Mouse (Mus musculus) layer of hippocampus, postnatal 36 days (tissue): ENCODE results near the gene Pacsin1. TPM values are rescaled to one million over a fixed set of nuclear protein-coding genes. Genes with fewer than 3 reads are reported as not detected.

Source experiments
- DNase-seq, 2 experiments: peaks; one replicate each; pipeline ENCODE4 v3.0.0; 2022
- total RNA-seq, 2 experiments: library from RNA; stranded (reverse); gene quantifications; 2 replicates each; pipeline ENCODE4 v1.2.3; 2021

Pacsin1 gene
- total RNA-seq, 2 experiments from 2014 or later: 310 to 319 TPM

DNA sequence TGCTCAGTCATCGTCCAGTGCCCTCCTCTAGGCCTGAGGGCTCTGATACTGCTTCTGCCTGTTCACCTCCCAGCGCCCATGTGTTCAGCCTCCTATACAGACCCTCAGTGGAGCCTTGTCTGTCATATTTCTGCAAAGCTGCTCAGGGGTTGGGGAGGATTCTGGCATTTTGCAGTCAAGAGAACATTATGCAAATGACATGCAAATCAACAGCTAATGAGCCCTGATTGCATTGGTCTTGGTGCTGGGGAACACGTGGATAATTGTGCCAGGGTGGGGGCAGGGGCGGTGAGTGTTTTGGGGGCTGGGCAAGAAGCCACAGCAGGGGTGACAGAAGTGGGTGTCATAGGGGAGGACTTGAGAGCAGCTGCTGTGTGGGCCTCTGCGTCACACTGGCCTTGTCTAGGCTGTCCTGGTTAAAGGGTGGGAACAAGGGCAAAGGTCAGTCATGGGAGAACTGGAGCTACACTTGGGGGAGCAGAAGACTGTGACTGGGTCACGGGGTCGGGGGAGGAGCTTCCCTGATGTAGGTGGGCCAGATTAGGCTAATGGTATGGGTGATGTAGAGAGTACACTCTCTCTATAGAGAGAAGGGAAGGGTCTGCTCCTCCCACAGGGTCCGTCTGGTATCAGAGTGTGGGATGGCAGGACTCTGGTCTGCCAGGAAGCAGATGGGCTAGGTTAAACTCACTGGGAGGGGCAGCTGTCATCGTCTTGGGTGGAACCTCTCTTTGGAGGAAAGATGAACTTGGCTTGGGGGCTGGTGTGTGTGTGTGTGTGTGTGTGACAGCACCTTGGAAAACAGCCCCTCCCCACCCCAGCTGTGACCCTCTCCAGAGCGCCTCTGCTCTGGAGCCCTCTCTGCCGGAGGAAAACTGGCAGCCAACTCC is 23.9 kb downstream of the Pacsin1 start:
- peak in 1 of 2 experiments; percentile 38 for DNase-seq

DNA sequence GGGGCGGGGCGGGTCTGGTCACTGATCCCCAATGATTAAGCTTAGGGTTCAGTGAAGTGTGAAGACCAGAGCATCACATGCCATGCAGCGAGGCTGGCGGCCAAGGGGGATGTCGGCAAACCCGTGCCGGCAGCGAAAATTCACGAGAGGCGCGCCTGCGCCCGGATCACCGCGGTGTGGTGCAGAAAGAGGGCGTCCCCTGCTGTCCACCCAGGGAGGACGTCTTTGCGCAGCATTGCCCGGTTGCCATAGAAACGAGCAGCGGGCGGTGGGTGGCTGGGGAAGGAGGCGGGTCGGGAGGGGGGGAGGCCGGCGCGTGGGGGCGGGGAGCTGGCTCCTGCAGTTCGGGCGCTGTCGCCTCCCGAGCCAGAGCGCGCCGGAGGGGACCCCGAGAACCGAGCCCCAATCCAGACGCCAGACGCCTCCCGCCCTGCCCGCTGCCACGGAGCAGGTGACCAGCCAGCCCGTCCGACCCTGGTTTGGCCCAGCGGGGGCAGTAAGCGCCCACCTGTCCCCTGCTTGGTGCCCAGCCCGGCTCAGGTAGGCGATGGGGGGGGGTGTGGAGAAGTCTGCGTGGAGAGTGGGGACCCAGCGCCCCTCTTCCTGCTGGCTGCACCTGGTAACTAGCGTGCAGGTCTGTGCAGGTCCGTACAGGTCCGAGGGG is 29.7 kb downstream of the Pacsin1 start:
- DNase-seq: peak; percentile 77 to 85

DNA sequence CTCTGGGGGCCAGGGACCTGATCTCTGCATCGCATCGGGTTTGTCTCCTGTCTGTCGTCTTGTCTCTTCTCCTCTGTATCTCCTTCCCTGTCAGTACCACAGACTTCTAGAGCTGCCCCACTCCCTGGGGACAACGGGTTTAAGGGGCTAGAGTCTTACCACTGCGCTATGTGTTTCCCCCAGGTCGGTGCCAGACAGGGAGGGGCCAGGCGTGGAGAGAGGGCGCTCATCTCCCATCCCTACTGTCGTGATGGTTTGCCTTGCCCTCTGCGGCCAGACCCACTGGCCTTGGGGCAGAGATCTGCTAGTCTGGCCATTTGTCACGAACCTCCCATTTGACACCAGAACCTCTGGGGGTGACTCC is 30.2 kb downstream of the Pacsin1 start:
- no peak for DNase-seq

DNA sequence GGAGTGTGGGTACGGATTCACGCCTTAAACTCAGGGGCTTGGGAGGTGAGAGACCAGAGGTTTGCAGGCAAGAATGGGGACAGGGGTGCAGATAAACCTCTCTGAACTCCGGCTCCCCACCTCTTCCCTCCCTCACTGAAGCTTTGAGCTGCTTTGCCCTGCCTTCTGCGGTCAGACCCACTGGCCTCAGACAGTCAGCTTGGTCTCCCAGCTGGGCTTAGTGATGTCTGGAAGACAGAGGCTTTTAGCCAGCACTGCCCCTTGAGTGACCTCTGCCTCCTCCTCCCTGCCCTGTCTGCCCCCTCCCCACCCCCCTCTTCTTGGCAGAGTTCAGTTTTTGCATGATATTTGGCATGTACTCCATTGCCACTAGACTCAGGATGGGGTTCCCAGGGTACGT is 31.1 kb downstream of the Pacsin1 start:
- no peak for DNase-seq

DNA sequence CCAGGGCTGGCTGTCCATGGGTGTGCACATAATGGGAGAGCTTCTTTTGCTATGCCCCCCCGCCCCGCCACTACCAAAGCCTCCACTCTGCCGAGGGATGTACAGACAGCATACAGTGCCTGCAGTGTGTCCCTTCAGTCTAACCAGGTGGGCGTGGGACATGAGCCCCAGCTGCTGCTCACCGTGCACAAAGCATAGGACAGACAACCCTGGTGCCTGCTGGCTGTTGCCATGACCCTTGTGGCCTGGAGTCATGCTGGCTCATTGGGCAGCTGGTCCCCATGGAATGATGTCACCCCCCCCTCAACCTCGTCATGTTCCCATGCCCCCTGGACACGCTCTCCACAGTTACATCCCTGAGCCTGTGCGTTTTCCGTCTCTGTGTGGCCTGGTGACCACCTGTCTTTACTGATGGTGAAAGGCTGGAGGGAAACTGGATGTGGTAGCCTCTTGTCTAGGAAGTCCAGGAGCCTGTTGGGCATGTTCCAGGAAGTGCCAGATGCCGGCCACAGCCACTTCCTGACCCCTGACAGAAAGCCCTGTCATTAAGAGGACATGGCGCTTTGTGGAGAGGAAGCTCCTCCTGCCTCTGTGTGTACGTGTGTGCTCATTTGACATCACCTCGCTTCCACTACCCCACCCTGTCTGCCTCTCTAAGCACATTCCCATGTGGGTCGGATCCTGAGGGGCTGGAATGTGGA is 35.8 kb downstream of the Pacsin1 start:
- no peak for DNase-seq

DNA sequence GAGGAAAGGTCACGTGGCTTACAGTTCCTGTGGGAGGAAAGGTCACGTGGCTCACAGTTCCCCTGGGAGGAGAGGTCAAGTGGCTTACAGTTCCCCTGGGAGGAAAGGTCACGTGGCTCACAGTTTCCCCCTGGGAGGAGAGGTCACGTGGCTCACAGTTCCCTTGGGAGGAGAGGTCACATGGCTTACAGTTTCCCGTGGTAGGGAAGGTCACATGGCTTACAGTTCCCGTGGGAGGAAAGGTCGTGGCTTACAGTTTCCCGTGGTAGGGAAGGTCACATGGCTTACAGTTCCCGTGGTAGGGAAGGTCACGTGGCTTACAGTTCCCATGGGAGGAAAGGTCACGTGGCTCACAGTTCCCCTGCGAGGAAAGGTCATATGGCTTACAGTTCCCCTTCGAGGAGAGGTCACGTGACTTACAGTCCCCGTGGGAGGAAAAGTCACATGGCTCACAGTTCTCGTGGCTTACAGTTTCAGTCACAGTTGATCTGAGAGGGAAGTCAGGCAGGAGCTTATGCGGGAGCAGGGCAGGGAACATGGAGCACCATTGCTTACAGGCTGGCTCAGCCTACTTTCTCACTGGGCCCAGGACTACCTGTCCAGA is 44.4 kb downstream of the Pacsin1 start:
- DNase-seq: no peak

DNA sequence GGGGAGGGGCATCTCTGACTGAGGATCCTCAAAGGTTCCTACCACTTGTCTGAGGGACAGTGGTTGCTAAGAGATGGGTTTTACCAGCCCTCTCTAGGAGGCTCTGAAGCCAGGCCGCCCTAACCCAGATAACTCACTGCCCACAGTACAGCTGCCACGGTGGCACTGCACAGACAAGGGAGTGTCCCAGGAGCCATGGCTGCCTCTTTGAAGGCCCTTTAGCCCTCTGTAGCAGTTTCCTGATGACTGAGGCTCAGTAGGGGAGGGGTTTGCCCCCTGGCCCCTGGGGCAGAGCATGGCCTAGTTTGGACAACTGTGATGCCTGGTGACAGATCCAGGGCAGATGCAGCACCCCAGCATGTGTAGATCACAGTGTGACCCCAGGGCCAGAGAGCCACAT is 45.5 kb downstream of the Pacsin1 start:
- no peak for DNase-seq

DNA sequence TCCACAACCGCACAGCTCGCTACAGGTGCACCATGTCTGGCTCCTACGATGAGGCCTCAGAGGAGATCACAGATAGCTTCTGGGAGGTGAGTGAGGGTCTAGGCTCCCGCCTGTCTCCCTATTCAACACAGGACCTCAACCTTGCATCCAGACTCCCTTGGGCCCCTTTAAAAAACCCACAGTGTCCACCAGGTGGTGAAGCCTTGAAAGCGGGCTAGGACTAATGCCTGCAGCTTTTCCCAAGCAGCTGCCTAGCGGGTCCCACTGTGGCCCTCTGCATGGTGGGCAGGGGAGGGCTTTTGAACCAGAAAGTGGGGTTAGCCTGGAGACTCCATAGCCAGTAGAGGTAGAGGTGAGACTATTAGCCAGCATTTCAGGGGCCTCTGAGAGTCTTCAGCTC is 46.5 kb downstream of the Pacsin1 start:
- no peak for DNase-seq

DNA sequence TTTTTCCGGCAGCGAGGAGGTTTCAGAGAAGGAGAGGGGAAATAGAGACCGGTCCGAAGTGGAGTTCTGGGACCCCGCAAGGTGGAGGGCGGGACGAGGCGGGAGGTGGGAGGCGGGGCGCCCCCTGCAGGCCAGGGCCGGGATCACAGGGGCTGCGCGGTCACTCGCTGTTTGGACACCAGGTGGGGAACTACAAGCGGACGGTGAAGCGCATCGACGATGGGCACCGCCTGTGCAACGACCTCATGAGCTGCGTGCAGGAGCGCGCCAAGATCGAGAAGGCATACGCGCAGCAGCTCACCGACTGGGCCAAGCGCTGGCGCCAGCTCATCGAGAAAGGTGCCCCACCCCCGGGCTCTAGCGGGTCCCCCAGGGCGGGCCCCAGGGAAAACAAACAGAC is 47.2 kb downstream of the Pacsin1 start:
- no peak for DNase-seq

DNA sequence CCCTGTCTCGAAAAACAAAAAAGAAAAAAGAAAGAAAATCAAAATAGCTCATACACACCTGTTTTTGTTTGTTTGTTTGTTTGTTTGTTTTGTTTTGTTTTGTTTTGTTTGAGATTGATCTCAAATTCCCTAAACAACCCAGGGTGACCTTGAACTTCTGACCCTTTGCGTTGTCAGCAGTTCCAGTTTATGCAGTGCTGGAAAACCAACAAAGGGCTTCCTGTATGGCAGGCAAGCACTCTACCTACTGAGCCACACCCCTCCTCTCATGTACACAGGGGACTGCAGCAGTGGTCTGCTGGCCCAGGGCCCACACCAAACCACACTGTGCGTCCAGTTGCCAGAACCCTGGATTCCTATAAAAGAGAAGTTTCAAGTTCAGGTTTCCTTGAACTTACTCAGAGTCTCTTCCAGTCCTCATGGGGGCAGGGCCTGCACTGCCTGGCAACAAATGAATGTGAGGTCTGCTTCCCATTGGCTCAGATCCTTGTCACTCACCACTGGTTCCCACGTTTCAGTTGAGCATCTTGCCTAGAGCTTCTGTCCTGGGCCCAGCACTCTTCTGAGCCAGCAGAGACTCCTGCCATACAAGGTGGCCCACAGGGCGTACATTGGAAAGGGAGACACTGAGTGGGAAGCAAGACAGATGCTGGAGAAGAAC is 48.8 kb downstream of the Pacsin1 start:
- no peak for DNase-seq

DNA sequence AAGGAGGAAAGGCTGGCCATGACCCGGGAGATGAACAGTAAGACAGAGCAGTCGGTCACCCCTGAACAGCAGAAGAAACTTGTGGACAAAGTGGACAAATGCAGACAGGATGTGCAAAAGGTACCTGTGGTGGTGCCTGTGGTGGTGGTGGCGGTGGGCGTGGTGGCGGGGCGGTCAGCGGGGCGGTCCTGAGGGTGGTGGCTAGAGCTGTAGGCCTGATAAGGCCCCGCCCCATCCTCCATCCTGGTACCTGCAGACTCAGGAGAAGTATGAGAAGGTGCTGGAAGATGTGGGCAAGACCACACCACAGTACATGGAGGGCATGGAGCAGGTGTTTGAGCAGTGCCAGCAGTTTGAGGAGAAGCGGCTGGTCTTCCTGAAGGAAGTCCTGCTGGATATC is 50.4 kb downstream of the Pacsin1 start:
- DNase-seq: no peak

DNA sequence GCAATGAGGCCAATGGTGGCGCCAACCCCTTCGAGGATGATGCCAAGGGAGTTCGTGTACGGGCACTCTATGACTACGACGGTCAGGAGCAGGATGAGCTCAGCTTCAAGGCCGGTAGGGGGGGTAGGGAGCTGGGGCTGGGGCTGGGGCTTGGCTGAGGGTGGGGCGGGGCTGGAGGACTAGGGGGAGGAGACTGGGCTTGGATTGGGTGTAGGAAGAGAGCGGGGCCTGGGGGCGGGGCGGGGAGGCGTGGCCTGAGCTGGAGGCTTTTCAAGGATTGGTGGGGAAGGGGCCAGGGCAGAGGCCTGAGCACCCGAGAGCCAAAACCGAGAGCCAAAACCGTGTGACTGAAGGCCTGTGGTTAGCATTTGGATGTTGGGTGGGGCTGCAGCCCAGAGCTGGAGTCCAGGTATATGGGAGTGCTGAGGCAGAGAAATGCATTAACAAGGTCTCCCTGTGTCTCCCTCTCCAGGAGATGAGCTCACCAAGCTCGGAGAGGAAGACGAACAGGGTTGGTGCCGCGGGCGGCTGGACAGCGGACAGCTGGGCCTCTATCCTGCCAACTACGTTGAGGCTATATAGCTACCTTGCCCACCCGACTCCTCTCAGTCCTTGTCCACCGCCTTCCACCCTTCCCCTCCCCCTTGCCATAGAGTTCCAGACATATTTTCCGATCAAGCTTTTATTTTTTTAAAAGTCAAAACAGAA is 52.8 kb downstream of the Pacsin1 start:
- DNase-seq: no peak

DNA sequence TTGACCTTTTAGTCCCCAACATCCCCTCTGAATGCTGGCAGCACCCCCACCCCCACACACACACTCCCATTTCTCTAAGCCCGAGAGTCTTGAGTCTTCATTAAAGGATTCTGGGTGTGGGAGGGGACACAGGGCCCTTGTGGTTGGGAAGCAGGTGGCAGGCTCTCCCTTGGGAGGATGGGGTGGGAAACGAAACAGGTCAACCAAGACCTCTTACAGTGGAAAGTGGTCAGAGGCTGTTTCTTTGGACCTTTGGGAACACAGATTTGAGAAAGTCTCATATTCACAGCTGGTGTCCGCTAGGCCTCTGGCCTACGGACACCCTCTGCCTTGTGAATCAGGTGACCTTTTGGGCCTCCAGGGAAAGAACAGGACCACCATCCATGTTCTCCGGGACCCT is 54.3 kb downstream of the Pacsin1 start:
- no peak for DNase-seq

DNA sequence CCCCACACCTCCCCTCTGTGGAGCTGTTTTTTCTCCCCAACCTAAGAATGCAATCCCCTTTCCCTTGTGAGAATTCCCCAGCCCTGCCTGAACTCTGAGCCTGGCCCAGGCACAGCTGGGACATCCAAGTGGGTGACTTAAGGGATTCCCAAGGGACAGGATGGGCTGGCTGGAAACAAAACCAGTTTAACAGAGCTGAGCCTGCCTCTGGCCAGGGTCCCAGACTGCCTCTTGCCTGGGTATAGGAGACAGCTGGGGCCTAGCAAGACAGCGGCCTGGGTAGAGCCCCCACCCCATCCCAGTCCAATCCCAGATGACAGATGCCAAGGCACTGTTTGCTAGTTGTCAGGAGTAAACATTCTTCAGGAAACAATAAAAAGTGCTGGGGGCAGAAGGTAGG is 57.5 kb downstream of the Pacsin1 start:
- DNase-seq: no peak

DNA sequence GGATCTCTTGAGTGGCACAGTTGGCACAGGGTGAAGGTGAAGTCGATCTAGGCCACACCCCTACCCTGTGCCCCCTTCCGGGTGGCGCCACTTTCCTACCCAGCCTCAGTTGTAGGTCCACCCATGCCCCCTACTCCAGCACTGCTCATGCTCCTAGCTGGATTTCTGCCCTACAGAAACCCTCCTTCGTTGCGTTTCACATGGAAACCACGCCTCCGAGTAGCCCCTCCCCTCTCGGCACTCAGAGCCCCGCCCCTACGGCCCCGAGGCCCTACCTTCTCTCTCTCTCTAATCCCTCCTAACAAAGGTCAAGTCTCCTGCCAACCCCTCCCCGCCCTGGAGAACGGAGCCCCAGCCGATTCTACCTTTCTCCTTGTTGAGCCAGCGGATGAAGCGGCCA is 61.5 kb downstream of the Pacsin1 start:
- DNase-seq: no peak

DNA sequence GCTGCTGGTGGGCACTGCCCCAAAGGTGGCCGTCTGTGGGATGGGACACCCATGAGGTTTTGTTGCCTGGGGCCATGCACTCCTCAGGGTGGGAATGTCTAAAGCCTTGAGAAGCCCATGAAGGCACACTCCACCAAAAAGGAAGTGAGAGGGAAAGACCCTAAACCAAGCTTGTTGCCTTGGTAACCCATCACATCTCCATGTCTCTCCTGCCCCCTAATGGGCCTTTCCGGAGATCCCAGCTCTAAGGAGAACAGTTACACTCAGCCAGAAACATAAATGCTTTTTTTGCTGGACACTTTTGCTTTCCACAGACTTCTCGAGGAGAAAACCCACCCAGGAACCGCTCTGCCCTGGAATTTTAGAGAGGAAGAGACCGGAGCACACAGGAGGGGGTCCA is 62.9 kb downstream of the Pacsin1 start:
- DNase-seq: no peak

DNA sequence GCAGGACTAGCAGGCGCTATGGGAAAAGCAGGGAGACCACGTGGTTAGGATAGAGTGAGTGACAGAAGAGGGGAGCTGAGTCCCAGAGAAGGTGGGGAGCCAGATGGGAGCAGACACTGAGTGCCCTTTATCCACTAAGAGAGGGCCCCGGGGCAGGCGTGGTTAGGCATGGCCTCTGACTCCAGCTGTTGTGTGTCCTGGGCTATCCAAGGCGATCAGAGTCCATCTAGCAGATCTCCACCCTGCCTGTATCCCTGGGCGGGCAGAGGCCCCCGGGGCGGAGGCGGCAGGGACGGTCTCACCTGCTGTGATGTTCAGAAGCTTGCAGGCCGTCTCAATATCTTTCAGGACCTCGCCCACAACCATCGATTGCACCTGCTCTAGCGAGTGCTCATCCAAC is 64.4 kb downstream of the Pacsin1 start:
- no peak for DNase-seq

DNA sequence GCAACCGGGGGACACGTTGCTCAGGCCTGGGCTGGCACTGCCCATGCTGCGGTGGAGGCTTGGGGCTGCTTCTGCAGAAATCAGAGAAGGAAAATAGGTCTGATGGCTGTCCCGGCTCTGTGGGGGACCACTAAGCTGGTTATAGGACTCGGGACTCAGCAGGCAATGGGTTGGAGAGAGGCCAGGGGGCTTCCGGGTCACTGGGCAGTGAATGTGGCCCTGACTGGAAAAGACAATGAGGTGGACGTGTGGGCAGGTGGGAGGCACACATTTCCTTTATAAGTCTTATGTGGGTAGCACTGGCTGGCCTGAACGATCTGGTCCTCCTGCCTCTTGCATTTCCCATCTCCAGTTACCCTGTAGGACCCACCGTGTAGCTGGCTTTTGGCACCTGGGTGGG is 65.0 kb downstream of the Pacsin1 start:
- no peak for DNase-seq

DNA sequence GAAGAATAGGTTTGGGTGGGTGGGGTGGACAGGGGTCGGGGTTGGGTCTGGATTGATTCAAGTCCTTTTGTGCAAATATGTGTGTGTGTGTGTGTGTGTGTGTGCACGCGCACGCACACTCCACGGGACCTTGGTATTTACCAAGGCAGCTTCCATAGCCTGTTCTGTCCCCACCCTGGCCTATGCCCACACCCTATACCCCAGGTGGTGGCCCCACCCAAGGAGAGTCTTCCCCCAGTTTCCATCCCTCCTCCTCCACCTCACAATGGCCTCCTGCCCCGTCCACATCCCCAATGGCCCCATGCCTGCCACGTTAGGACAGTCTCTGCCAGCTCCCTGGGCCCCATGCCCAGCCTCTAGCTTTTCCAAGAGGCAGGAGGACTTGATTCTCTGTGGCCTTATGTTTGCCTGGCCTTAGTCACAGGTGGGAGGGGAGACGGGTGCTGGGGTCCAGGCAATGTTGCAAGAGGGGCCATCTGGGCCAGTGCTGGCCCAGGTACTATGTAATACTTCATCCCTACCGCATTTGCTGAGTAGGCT is 65.9 kb downstream of the Pacsin1 start:
- DNase-seq: no peak

DNA sequence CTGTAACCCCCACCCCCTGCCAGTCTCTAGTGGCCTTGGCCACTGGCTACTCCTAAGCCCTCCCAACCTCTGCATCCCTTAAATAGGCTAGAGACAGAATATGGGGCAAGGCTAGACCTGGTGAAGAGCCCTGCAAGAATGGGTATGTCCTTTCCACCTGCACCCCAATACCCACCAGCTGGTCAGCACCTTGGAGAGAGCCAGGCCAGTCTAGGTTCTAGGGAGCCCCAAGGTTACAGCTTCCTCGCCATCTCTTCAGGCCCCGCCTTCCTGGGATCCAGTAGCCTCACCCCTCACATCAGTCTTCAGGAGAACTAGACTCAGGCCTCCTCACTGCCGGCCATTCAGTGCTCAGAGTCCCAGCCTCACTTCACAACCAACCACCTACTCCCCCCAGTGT is 69.0 kb downstream of the Pacsin1 start:
- no peak for DNase-seq

DNA sequence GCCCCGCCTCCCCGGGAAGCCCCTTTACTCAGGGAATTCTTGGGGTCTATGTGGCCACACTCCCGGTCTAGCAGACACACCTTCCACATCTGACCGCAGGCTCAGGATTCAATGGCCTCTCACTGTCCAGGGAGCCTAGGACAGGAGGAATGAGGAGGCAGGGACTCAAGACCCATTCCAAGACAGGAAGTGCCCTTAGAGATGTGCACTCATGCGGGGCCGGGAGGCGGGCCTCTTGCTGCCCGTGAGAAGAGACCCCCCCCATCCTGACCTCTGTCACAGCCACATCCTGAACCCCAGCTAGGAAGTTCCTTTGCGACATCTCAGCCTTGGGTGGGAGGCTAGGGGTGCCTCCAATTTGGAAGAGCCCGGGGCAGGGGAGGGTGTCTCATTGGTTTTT is 69.7 kb downstream of the Pacsin1 start:
- DNase-seq: no peak

DNA sequence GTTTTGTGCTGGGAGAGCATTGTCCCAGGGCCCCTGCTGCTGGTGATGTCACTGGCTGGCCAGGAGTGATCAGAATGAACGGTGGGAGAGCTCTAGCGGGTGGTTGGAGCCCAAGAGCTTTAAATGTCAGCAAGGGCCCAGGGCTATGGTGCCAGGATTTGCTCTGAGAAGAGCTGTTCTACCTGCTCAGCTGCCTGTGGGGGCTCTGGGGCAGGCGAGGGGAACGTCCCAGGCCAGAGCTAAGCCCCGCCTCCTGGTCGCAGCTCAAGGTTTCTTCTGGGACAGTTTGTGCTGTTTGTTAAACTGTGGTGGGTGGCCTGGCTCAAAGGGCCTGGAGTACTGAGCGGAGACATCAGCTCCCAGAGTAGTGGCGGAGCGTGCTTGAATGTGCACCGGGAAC is 70.1 kb downstream of the Pacsin1 start:
- DNase-seq: no peak
